Mouse (Mus musculus): ENCODE results near the gene Gorab. TPM values are rescaled to one million over a fixed set of nuclear protein-coding genes. Genes with fewer than 3 reads are reported as not detected.

Gorab gene
- total and polyA plus RNA-seq, 2 experiments from 2014 or later, result 10.6 to 16.6 TPM

- Histone ChIP-seq H3K4me1 (ENCODE audit: insufficient read depth, low read length) (no peaks in the 10 kb centered on the region), H3K4me2 (ENCODE audit: low read depth, low read length) (peak overlapping the region; percentile 19), H3K36me3 (ENCODE audit: insufficient read depth, low read length) (no peaks in the 10 kb centered on the region), H3K9ac (replicated peaks; ENCODE audit: low read length) (no peak overlapping the region), H3K27ac (no peak overlapping the region), H3K27me3 (ENCODE audit: insufficient read depth, low read length) (no peaks in the 10 kb centered on the region), H3K4me3 (ENCODE audit: low read length) (no peak overlapping the region), H3K9me3 (ENCODE audit: low read length) (no peaks in the 10 kb centered on the region)
- TF ChIP-seq CTCF (IDR thresholded peaks at IDR 0.05; ENCODE audit: low read depth), result no peak
- WGBS, result 38% methylated on average over 3 of the region's 3 CpGs
- ATAC-seq, result no peak
- no peak for DNase-seq (ENCODE audit: low spot score)
These were observed 64.3 kb downstream of the Gorab start for GRCm38 (mm10) chr1:163339219-163339561.

- Histone ChIP-seq H3K9ac (replicated peaks; ENCODE audit: low read length) (no peak overlapping the region), H3K4me1 (ENCODE audit: insufficient read depth, low read length) (no peaks in the 10 kb centered on the region), H3K27me3 (ENCODE audit: insufficient read depth, low read length) (no peaks in the 10 kb centered on the region), H3K4me2 (ENCODE audit: low read depth, low read length) (peak overlapping the region; percentile 19), H3K36me3 (ENCODE audit: insufficient read depth, low read length) (no peaks in the 10 kb centered on the region), H3K27ac (no peak overlapping the region), H3K4me3 (ENCODE audit: low read length) (no peak overlapping the region), H3K9me3 (ENCODE audit: low read length) (no peaks in the 10 kb centered on the region)
- TF ChIP-seq CTCF (IDR thresholded peaks at IDR 0.05; ENCODE audit: low read depth), result no peak
- DNase-seq (ENCODE audit: low spot score) (peak; percentile 80), ATAC-seq (peak; percentile 83)
- 33% methylated on average over 7 of the region's 7 CpGs for WGBS
These were observed 64.8 kb downstream of the Gorab start for GRCm38 (mm10) chr1:163338525-163339218.

- no peak overlapping the region for H3K4me3 ChIP-seq (ENCODE audit: low read length)
- WGBS, result 53% methylated on average over 2 of the region's 2 CpGs
- ATAC-seq, result 0 out of 2 replicates have a peak, but pooled peaks have one; percentile 27
- no peaks in the 10 kb centered on the region for H3K9me3 ChIP-seq (ENCODE audit: low read length)
- DNase-seq (ENCODE audit: low spot score), result peak; percentile 35
- no peaks in the 10 kb centered on the region for H3K36me3 ChIP-seq (ENCODE audit: insufficient read depth, low read length)
- H3K9ac ChIP-seq (replicated peaks; ENCODE audit: low read length), result no peak overlapping the region
- no peak for TF ChIP-seq CTCF (IDR thresholded peaks at IDR 0.05; ENCODE audit: low read depth)
- no peaks in the 10 kb centered on the region for H3K27me3 ChIP-seq (ENCODE audit: insufficient read depth, low read length)
- no peak overlapping the region for H3K4me2 ChIP-seq (ENCODE audit: low read depth, low read length)
- H3K4me1 ChIP-seq (ENCODE audit: insufficient read depth, low read length), result no peaks in the 10 kb centered on the region
- H3K27ac ChIP-seq, result no peak overlapping the region
These were observed 65.6 kb downstream of the Gorab start for GRCm38 (mm10) chr1:163337821-163338220.

Other genes with a start within 250 kb of the Gorab start
- 3.7 and 4.8 TPM in 2 replicates for gene Prrx1, start 90.0 kb downstream of the Gorab start, total RNA-seq (2014; rRNA removed)
- gene Prrx1, start 90.0 kb downstream of the Gorab start, polyA plus RNA-seq (2015; fragmentation: Nextera tagmentation; extraction: Ambion mirVana), result 4.4 and 4.9 TPM in 2 replicates